Mouse (Mus musculus): ENCODE results near the gene Rai1. TPM values are rescaled to one million over a fixed set of nuclear protein-coding genes. Genes with fewer than 3 reads are reported as not detected.

The Rai1 gene
- polyA plus RNA-seq, 1 experiment from 2014 or later, result 3.7 TPM

DNA sequence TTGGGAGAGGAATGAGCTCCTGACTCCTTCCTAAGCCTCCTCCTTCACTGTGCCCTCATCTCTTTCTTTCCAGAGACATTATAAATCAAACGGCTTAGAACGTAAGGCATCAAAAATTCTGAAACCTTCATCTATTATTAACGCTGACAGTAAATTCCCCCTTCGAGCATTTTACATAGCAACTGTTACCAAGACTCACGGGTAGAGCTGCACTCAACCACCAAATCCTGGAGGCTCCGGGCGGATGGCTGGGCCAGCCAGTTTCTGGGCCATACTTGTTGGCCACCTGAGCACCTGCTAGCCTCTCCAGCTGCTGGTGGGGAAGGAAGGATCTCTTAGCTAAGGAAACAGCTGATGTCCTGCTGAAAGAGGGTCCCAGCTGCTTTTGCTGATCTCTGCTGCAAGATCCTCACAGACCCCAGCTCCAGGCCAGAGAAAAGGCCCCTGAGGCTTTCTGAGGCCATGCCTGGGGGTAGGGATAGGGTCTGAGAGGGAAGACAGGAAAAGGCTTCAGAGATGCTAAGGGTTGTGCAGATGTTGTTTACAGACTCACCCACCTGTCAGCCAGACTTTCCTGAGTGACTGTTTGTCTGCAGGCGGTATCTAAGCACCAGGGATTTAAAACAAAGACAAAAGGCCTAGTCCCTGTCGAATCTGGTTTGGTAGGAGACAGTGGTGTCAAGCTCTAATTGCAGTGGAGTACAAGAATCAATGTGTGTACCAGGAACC, 56.5 kb downstream of the Rai1 start:
- ATAC-seq (ENCODE audit: low read depth), result no peak
- Histone ChIP-seq H3K4me1 (ENCODE audit: control insufficient read depth, low read depth, low read length) (peaks cover 38% of the 10 kb centered on the region), H3K36me3 (ENCODE audit: control insufficient read depth, insufficient read depth) (no peaks in the 10 kb centered on the region), H3K27ac (ENCODE audit: low read length) (no peak overlapping the region), H3K4me3 (ENCODE audit: low read depth, low read length) (no peak overlapping the region), H3K9me3 (replicated peaks; ENCODE audit: control insufficient read depth, low read length) (no peaks in the 10 kb centered on the region), H3K27me3 (ENCODE audit: control insufficient read depth, insufficient read depth, low read depth, low read length) (no peaks in the 10 kb centered on the region), H3K9ac (ENCODE audit: low read depth, low read length) (no peak overlapping the region), H3K4me2 (ENCODE audit: low read depth, low read length) (no peak overlapping the region)
- WGBS (ENCODE audit: insufficient replicate concordance), result 74% methylated on average over 9 of the region's 9 CpGs

DNA sequence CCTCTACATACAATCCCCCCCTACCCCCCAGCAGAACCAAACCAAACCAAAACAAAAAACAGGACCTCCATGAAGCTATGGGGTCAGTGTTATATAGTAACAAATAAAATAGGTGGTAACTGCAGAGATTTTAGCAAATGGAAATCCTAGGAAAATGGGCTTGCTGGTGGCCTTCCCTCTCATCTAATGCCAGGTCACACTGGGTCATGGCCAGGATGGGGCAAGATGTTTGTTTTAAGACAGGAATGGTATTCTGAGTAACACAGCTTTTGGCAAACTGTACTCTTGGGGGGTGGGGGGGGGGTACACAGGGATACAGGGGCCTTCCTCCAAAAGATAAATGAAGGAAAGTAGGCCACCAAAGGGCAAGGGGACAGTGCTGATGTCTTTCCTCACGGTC, 57.7 kb downstream of the Rai1 start:
- 68% methylated on average over 1 of the region's 1 CpGs for WGBS (ENCODE audit: insufficient replicate concordance)
- H3K4me1 ChIP-seq (ENCODE audit: control insufficient read depth, low read depth, low read length), result peaks cover 38% of the 10 kb centered on the region
- H3K27ac ChIP-seq (ENCODE audit: low read length), result no peak overlapping the region
- no peaks in the 10 kb centered on the region for H3K9me3 ChIP-seq (replicated peaks; ENCODE audit: control insufficient read depth, low read length)
- H3K9ac ChIP-seq (ENCODE audit: low read depth, low read length), result no peak overlapping the region
- no peak overlapping the region for H3K4me3 ChIP-seq (ENCODE audit: low read depth, low read length)
- no peaks in the 10 kb centered on the region for H3K27me3 ChIP-seq (ENCODE audit: control insufficient read depth, insufficient read depth, low read depth, low read length)
- no peaks in the 10 kb centered on the region for H3K36me3 ChIP-seq (ENCODE audit: control insufficient read depth, insufficient read depth)
- no peak for ATAC-seq (ENCODE audit: low read depth)
- no peak overlapping the region for H3K4me2 ChIP-seq (ENCODE audit: low read depth, low read length)

DNA sequence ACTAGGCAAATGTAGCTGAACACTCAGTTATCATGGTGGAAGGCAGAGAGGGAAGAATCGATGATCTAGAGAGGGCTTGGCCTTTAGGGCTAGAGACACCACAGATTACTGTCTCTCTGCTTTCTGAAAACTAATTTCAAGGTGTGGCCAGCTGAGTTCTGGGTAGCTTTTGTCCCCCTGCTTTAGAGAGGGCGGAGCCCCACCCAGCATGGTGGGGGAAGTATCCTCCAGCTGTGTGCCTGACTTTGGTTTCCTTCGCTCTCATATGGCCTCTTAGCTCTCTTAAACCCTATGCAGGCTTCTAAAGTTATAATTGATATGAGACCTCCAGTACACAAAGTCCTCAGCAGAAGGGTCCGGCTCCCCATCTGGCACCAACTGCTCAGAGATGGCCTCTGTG, 58.5 kb downstream of the Rai1 start:
- Histone ChIP-seq H3K9me3 (replicated peaks; ENCODE audit: control insufficient read depth, low read length) (no peaks in the 10 kb centered on the region), H3K36me3 (ENCODE audit: control insufficient read depth, insufficient read depth) (no peaks in the 10 kb centered on the region), H3K27ac (ENCODE audit: low read length) (peak overlapping the region; percentile 3; the same call in 1 of the 2 replicates), H3K4me1 (ENCODE audit: control insufficient read depth, low read depth, low read length) (peaks cover 36% of the 10 kb centered on the region), H3K4me3 (ENCODE audit: low read depth, low read length) (no peak overlapping the region), H3K4me2 (ENCODE audit: low read depth, low read length) (no peak overlapping the region), H3K9ac (ENCODE audit: low read depth, low read length) (no peak overlapping the region), H3K27me3 (ENCODE audit: control insufficient read depth, insufficient read depth, low read depth, low read length) (no peaks in the 10 kb centered on the region)
- no peak for ATAC-seq (ENCODE audit: low read depth)
- WGBS (ENCODE audit: insufficient replicate concordance), result 77% methylated on average over 4 of the region's 4 CpGs

DNA sequence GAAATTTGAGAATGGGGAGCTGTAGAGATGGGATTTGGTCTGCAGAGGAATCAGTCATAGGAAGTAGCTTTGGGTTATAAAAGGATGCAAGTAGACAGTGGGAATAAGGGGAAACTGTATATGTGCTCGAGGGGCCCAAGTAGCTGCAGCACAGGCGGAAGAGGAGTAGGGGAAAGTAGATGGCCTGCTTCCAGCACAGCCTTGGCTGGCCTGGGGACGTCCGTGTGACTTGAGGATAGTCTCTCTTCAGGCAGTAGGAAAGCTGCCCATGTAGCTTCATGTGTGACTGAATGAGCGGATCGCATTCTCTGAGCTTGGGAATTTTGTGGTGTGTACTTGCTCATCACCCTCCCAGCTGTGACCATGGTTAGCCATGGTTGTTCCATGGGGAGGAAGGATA, 59.6 kb downstream of the Rai1 start:
- no peaks in the 10 kb centered on the region for H3K36me3 ChIP-seq (ENCODE audit: control insufficient read depth, insufficient read depth)
- H3K9me3 ChIP-seq (replicated peaks; ENCODE audit: control insufficient read depth, low read length), result no peaks in the 10 kb centered on the region
- H3K27ac ChIP-seq (ENCODE audit: low read length), result no peak overlapping the region
- H3K9ac ChIP-seq (ENCODE audit: low read depth, low read length), result no peak overlapping the region
- H3K4me1 ChIP-seq (ENCODE audit: control insufficient read depth, low read depth, low read length), result peaks cover 26% of the 10 kb centered on the region
- ATAC-seq (ENCODE audit: low read depth), result no peak
- 71% methylated on average over 6 of the region's 6 CpGs for WGBS (ENCODE audit: insufficient replicate concordance)
- no peak overlapping the region for H3K4me2 ChIP-seq (ENCODE audit: low read depth, low read length)
- H3K27me3 ChIP-seq (ENCODE audit: control insufficient read depth, insufficient read depth, low read depth, low read length), result no peaks in the 10 kb centered on the region
- H3K4me3 ChIP-seq (ENCODE audit: low read depth, low read length), result no peak overlapping the region

DNA sequence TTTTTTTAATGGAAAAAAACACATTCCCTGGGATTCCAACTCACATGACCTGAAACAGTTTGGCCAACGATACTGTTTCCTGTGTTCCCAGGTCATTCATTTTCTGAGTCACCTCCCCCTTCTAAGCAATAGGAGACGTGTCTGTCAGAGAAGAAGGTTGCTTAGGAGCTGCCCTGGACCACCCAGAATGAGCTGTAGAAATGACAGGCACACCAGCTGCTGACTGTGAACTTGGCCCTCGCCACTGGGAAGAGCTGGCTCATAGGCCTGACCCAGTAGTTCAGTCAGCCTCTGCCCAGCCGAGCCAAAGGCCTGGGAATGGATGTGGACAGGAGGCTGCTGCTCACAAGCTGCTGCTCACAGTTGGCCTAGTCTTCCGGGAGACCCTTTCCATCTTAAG, 60.3 kb downstream of the Rai1 start:
- H3K4me3 ChIP-seq (ENCODE audit: low read depth, low read length), result no peak overlapping the region
- no peak for ATAC-seq (ENCODE audit: low read depth)
- H3K4me1 ChIP-seq (ENCODE audit: control insufficient read depth, low read depth, low read length), result peaks cover 20% of the 10 kb centered on the region
- no peak overlapping the region for H3K9ac ChIP-seq (ENCODE audit: low read depth, low read length)
- 72% methylated on average over 5 of the region's 5 CpGs for WGBS (ENCODE audit: insufficient replicate concordance)
- H3K27me3 ChIP-seq (ENCODE audit: control insufficient read depth, insufficient read depth, low read depth, low read length), result no peaks in the 10 kb centered on the region
- H3K36me3 ChIP-seq (ENCODE audit: control insufficient read depth, insufficient read depth), result no peaks in the 10 kb centered on the region
- no peaks in the 10 kb centered on the region for H3K9me3 ChIP-seq (replicated peaks; ENCODE audit: control insufficient read depth, low read length)
- H3K4me2 ChIP-seq (ENCODE audit: low read depth, low read length), result no peak overlapping the region
- H3K27ac ChIP-seq (ENCODE audit: low read length), result no peak overlapping the region

DNA sequence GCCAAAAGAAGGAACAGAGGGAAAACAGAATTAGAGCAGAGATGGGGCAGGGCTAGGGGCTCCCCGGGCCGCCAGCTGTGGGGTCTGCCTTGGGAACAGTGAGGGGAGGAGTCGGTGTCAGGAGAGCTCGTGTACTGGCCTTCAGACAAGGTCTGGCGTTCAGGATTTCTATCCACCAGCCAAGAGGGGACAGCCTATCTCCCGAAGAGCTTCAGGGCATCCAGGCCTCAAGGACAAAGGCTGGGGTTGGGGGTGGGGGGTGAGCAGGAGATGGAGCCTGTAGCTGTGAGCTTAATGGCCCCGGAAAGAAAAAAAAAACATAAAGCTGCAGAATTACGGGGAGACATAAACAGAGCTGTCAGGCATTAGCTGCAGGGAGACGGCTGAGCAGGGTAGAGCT, 64.0 kb downstream of the Rai1 start:
- no peak overlapping the region for H3K4me2 ChIP-seq (ENCODE audit: low read depth, low read length)
- no peaks in the 10 kb centered on the region for H3K36me3 ChIP-seq (ENCODE audit: control insufficient read depth, insufficient read depth)
- no peak overlapping the region for H3K27ac ChIP-seq (ENCODE audit: low read length)
- no peaks in the 10 kb centered on the region for H3K9me3 ChIP-seq (replicated peaks; ENCODE audit: control insufficient read depth, low read length)
- ATAC-seq (ENCODE audit: low read depth), result no peak
- WGBS (ENCODE audit: insufficient replicate concordance), result 63% methylated on average over 9 of the region's 9 CpGs
- H3K4me1 ChIP-seq (ENCODE audit: control insufficient read depth, low read depth, low read length), result peaks cover 14% of the 10 kb centered on the region
- no peak overlapping the region for H3K9ac ChIP-seq (ENCODE audit: low read depth, low read length)
- H3K4me3 ChIP-seq (ENCODE audit: low read depth, low read length), result no peak overlapping the region
- no peaks in the 10 kb centered on the region for H3K27me3 ChIP-seq (ENCODE audit: control insufficient read depth, insufficient read depth, low read depth, low read length)

DNA sequence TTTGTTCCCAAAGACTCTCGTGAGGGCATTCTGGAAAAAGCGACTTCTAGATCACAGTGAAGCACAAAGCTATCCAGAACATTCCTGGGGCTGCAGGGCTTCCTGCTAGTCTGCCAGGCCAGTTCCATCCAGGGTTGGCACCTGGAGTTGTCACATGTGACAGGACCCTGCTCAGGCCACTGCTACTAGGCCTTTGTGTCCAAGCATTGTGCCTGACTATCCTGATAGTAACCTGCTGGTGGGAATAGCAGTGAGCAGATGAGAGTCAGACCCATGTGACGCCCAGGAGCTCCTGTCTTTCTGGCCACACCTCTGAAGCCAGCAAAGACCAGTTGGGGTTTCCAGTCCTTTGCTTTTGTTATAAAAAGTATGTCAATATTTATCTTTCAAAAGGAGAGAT, 67.3 kb downstream of the Rai1 start:
- peaks cover 24% of the 10 kb centered on the region for H3K4me1 ChIP-seq (ENCODE audit: control insufficient read depth, low read depth, low read length)
- no peak for ATAC-seq (ENCODE audit: low read depth)
- H3K4me2 ChIP-seq (ENCODE audit: low read depth, low read length), result no peak overlapping the region
- no peak overlapping the region for H3K27ac ChIP-seq (ENCODE audit: low read length)
- H3K4me3 ChIP-seq (ENCODE audit: low read depth, low read length), result no peak overlapping the region
- H3K27me3 ChIP-seq (ENCODE audit: control insufficient read depth, insufficient read depth, low read depth, low read length), result peaks cover 7% of the 10 kb centered on the region
- no peak overlapping the region for H3K9ac ChIP-seq (ENCODE audit: low read depth, low read length)
- 62% methylated on average over 3 of the region's 3 CpGs for WGBS (ENCODE audit: insufficient replicate concordance)
- no peaks in the 10 kb centered on the region for H3K36me3 ChIP-seq (ENCODE audit: control insufficient read depth, insufficient read depth)
- H3K9me3 ChIP-seq (replicated peaks; ENCODE audit: control insufficient read depth, low read length), result no peaks in the 10 kb centered on the region

DNA sequence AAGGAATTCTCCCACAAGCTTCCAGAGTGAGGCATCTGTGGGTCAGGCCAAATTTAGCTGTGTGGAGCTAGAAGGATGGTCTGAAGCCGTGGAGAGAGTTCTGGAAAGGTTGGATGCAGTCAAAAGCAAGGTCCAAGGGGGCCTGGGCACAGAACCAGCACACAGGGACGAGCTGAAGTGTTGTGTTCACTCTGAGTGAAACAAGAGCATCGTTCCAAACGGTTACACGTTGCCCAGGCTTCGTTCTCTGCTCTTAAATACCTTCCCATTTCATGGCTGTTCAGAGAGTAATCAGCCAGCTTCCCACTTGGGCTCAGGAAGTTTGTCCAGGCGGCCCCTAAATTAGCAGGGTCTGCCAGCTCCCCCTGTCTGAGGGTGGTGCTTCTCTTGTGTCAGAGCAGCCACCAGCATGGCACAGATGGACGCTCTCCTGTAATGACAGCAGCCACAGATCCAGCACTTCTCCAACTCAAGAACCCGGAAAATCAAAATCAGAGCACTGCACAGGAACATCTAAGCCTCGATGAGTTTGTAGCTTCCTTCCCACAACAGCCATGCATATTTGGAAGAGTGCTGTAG, 68.9 kb downstream of the Rai1 start:
- Histone ChIP-seq H3K27me3 (ENCODE audit: control insufficient read depth, insufficient read depth, low read depth, low read length) (peaks cover 13% of the 10 kb centered on the region), H3K4me2 (ENCODE audit: low read depth, low read length) (no peak overlapping the region), H3K4me3 (ENCODE audit: low read depth, low read length) (no peak overlapping the region), H3K9ac (ENCODE audit: low read depth, low read length) (no peak overlapping the region), H3K9me3 (replicated peaks; ENCODE audit: control insufficient read depth, low read length) (no peaks in the 10 kb centered on the region), H3K4me1 (ENCODE audit: control insufficient read depth, low read depth, low read length) (peaks cover 39% of the 10 kb centered on the region), H3K36me3 (ENCODE audit: control insufficient read depth, insufficient read depth) (no peaks in the 10 kb centered on the region), H3K27ac (ENCODE audit: low read length) (no peak overlapping the region)
- no peak for ATAC-seq (ENCODE audit: low read depth)
- 74% methylated on average over 10 of the region's 10 CpGs for WGBS (ENCODE audit: insufficient replicate concordance)

DNA sequence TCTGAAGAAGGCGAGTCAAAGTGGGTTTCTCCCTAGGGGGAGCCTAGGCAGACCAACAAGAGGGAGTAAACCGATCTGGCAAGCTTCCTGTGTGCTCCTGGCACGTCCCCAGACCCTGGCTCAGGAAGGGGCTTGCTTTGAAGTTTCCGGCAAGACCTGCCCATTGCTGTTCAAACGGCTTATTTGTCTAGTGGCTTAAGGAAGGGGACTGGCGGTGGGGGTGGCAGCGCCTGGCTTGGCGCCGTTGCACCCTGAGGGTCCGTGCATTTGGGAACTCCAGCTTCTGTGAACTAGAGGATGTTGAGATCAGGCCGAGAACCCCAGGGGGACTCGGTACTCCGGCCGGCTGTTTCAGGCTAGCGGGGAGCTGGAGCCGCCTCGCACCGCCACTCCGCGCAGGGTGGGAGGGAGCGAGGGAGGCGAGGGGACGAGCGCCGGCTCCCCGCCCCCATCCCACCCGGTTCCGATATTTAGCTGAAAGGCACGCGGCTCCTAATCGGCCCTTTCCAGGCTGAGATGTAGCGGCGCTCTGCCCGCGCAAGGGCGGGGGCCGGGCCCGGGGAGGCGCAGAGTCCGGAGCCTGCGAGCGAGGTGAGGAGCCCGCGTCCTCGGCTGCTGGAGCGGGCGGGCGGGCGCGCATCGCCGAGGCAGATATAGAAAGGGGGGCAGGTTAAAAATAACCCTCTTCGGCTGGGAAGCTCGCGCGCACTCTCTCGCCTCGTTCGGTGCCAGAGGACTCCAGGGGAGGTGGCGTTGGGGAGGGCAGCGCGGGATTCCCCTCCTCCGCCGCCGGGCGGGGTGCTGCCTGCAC, 70.8 kb downstream of the Rai1 start:
- Histone ChIP-seq H3K36me3 (ENCODE audit: control insufficient read depth, insufficient read depth) (no peaks in the 10 kb centered on the region), H3K4me1 (ENCODE audit: control insufficient read depth, low read depth, low read length) (peaks cover 39% of the 10 kb centered on the region), H3K9me3 (replicated peaks; ENCODE audit: control insufficient read depth, low read length) (no peaks in the 10 kb centered on the region), H3K4me2 (ENCODE audit: low read depth, low read length) (peak overlapping the region; percentile 98), H3K27ac (ENCODE audit: low read length) (peak overlapping the region; percentile 16; the same call in 1 of the 2 replicates), H3K4me3 (ENCODE audit: low read depth, low read length) (peak overlapping the region; percentile 66), H3K27me3 (ENCODE audit: control insufficient read depth, insufficient read depth, low read depth, low read length) (peaks cover 13% of the 10 kb centered on the region), H3K9ac (ENCODE audit: low read depth, low read length) (peak overlapping the region; percentile 48)
- under 1% methylated on average over 65 of the region's 66 CpGs for WGBS (ENCODE audit: insufficient replicate concordance)
- peak; percentile 76 for ATAC-seq (ENCODE audit: low read depth)

All from liver, embryonic 16.5 days (tissue).